Mouse (Mus musculus) urinary bladder, postnatal 4 days (tissue): ENCODE data around the gene Hmga1.

Experiments
- DNase-seq, 2 experiments: peaks; one replicate each; pipeline ENCODE4 v3.0.0; 2021 to 2022; ENCODE audit warnings: low spot score in 2 of 2

Gene Hmga1

GRCm38 (mm10) chr17:27559596-27559995 is 3.3 kb downstream of the Hmga1 start:
- no peak for DNase-seq

- DNase-seq: no peak
These were observed 4.7 kb downstream of the Hmga1 start for GRCm38 (mm10) chr17:27560926-27561480.

GRCm38 (mm10) chr17:27561809-27562526 is 5.7 kb downstream of the Hmga1 start:
- DNase-seq: no peak

- no peak for DNase-seq
These were observed 7.5 kb downstream of the Hmga1 start for GRCm38 (mm10) chr17:27563771-27564244.

GRCm38 (mm10) chr17:27564391-27565162 is 8.3 kb downstream of the Hmga1 start:
- no peak for DNase-seq

GRCm38 (mm10) chr17:27565163-27565941 is 9.1 kb downstream of the Hmga1 start, which contains the start of gene AI413582:
Gene AI413582, minus strand, starts transcription at chr17:27565756.
- DNase-seq: peak; percentile 95

- no peak for DNase-seq
These were observed 9.6 kb downstream of the Hmga1 start for GRCm38 (mm10) chr17:27565942-27566267.

- DNase-seq: no peak
These were observed 11.9 kb downstream of the Hmga1 start for GRCm38 (mm10) chr17:27568228-27568627.

GRCm38 (mm10) chr17:27571315-27571714 is 15.0 kb downstream of the Hmga1 start:
- DNase-seq: no peak

- DNase-seq: no peak
These were observed 17.5 kb downstream of the Hmga1 start for GRCm38 (mm10) chr17:27573772-27574320.

- DNase-seq: peak; percentile 70 to 78
These were observed 18.3 kb downstream of the Hmga1 start for GRCm38 (mm10) chr17:27574470-27575115.

GRCm38 (mm10) chr17:27575116-27575776 is 18.9 kb downstream of the Hmga1 start:
- DNase-seq: no peak

- no peak for DNase-seq
These were observed 19.8 kb downstream of the Hmga1 start for GRCm38 (mm10) chr17:27576056-27576455.

GRCm38 (mm10) chr17:27577468-27577867 is 21.2 kb downstream of the Hmga1 start:
- no peak for DNase-seq

- DNase-seq: no peak
These were observed 22.2 kb downstream of the Hmga1 start for GRCm38 (mm10) chr17:27578487-27578886.

- DNase-seq: no peak
These were observed 23.5 kb downstream of the Hmga1 start for GRCm38 (mm10) chr17:27579816-27580215.

- DNase-seq: no peak
These were observed 24.2 kb downstream of the Hmga1 start for GRCm38 (mm10) chr17:27580392-27581068.

GRCm38 (mm10) chr17:27583185-27583894 is 27.0 kb downstream of the Hmga1 start:
- no peak for DNase-seq

GRCm38 (mm10) chr17:27586661-27587060 is 30.4 kb downstream of the Hmga1 start:
- DNase-seq: no peak
